Mouse (Mus musculus) spleen, postnatal 36 days (tissue): ENCODE measurements at regions not wholly inside any gene's neighbourhood (a gene's known extent, or its start where the extent isn't known, plus 50 kb on each side); places are given as distances from the start of the nearest gene placed in this dataset.

ENCODE experiments used
- DNase-seq, 2 experiments: peaks; one replicate each; pipeline ENCODE4 v3.0.0; 2022; ENCODE audit warnings: low spot score in 2 of 2, mixed read lengths in 1 of 2

DNA sequence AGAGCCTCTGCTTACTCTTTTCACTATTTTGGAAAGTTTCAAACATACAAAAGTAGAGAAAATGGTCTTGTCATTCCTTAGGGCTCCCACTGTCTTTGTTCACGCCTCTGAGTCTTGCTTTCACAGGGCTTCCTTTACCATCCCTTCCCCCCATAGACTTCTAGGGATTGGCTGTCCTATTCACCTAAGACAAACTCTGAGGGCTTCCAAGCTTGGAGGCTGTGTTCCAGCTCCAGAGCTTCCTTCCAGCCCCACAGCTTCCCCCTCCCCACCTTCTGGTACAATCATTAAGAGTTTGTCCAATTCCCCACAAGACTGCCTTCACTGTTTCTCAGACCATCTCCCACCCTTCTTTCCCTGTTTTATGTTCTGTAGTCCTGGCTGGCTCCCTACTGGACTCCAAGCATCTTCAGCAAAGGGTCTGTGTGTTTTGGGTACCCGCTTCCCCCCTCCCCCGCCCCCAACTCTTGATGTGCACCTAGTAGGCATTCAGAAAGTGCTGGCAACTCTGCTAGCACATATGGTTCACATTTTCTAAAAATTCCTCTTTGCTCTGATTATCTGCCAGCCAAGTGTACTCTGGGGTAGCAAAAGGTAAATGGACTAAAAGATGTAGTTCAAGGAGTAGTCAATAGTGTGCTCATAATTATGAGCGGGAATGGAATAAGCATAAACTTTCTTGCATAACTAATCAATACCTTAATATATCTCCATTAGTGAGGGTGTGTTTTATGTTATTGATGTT, 344.0 kb downstream of the Slc4a3 start:
- no peak for DNase-seq

DNA sequence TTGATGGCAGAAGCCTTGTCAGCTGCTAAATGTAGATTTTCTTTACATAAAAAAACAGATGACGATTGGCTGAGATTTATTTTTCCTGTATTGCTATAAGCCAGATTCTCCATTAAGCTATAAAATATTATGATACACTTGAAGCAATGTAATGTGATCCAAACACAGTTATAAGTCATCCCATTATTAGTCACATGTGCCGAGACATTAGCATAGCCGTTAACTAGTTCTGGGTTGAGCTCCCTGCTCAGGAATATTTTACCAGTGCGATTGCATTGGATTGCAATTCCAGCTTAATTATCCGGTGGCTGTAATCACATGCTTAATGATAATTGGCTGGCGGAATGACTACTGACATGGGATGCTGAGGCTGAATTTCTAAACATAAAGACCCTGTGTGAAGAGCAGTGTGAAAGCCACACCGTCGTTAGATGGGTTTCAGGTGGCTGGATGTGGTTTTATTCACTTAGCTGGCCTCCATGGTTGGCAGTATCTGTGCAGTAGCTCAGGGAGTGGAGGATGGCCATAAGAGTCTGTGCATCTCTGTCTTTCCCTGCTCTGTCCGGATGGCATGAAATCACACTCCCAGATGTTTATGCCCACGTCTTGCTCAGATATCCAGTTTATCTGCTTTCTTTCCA, 344.7 kb downstream of the Slc4a3 start:
- DNase-seq: no peak

DNA sequence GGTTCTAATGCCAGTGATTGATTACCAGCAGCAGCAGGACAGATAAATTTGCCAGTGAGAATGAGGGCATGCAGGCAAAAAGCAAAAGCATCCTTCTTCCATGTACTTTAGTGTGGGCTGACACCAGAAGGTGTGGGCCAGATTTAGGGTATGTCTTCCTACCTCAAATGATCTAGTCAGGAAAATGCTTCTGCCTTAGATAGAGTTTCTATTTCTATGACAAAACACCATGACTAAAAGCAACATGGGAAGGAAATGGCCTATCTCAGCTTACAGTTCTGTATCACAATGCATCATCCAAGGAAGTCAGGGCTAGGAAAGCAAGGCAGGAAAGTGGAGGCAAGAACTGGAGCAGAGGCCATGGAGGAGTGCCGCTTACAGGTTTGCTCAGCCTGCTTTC, 349.5 kb downstream of the Slc4a3 start:
- no peak for DNase-seq

DNA sequence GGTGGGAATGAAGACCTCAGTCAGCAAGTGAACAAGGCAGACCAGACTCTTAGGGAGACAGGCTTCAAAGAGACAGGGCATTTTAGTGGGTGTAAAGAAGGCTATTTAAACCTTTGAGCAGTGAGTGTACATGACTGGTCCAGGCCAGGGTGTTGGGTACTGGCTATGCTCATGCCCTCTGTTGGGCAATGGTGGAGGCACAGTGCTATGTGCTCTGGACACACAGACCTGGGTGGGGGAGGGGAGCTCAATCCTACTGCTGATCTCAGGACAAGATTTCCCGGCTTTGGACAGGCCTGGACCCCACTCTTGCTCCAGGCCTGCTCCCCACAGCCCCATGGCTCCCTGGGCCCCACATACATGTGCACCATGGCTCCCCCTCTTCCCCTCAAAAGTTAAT, 355.1 kb downstream of the Slc4a3 start:
- DNase-seq: no peak

DNA sequence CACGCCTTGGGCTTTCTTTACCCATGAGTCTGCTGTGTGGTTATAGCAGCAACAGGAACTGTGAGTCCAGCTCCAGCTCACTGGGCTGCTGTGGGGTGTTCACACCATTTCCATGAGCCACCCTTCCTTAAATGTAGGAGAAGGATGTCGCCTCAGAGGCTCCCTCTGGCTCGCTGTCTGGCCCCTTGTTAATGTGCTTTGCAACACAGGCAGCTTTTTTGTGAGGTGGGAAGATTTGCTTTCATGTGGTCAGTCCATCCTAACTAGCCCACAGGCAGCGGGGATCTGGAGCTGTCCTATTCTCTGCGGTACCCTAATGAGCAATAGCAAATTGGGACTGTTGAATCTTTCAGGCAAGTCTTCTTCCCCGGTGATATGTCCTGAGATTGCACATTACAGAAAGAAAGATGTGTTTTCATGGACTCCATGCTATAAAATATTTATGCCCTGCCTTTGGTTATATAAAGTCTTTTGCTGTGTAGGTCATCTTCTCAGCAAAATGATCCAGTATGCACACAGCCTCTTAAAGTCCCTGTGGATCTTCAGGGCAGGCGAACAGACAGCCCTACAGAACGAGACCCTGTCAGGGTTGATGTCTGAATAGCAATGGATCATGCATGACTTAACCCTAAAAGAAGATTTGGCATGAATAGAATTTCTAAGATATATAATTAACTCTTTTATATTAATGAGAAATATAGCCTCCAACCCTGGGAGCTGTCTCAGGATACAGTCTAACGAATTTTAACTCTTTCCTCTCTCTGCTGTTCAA, 359.8 kb downstream of the Slc4a3 start:
- DNase-seq: no peak

DNA sequence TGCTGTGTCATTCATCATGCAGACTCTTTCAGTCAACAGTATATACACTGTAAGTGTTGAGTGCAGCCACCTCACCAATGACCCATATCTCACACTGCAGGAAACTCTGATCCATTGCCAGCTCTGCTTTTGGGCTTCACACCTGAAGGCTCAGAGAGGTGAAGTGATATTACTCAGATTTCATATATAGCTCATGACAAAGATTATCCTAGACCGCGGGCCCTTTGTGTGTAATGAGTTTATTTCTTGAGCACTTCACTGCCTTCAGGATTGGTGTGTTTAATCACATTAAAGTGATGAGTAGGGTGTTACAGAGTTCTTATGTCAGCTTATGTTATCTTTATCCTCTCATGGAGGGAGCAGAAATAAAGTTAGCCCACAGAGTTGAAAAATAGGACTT, 369.2 kb downstream of the Slc4a3 start:
- DNase-seq: no peak

DNA sequence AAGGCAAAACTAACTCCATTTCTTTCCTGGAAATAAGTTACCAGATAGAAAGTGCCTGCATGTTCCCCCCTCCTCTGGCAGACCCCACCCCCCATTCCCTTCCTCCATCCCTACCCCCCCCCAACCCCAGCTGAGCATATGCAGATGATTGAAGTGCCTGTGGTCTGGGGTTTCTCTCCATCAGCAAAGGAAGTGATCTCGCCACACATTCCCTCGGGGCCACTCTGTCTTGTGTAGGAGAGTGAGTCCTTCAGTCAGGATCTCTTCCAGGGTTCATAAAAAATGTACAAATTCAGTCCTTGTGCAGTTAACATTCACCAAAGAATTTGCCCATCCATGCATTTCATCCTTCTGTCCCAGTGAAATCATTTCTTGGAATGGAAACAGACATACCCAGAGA, 370.1 kb downstream of the Slc4a3 start:
- no peak for DNase-seq

DNA sequence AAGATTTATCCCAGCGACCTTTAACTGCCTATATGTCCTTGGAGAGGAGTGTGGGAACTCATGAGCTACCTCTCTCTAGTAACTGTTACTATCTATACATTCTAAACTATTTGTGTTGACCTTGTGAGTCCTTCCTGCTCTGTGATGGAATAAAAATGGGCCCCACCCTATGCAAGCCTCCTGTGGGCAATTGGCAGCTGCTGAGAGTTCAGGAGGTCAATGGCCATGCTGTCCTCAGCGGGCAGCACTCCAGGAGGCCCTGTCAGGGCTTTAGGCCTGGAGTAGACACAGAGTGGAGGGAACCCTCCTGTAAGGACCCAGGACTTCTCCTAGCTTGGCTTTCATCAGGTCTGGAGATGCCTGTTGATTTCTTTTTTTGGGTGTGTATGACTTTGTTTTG, 373.1 kb downstream of the Slc4a3 start:
- no peak for DNase-seq

DNA sequence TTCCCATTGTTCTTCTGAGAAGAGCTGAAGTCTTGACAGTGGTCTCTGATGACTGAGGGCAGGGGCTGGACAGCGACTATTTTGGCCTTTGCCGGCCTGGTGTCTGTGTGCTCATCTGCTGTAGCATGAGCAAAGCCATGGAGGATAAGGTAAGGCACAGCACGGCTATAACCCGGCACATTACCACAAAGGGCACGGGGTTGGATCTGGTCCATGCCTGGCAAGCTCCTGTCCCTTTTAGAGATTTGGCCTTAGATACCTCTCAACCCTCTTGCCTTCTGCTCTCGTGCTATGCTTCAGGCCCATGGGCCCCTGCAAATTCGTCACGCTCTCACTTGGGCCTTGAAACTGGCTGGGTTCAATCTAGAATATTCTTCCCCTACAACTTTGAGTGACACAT, 379.0 kb downstream of the Slc4a3 start:
- no peak for DNase-seq

DNA sequence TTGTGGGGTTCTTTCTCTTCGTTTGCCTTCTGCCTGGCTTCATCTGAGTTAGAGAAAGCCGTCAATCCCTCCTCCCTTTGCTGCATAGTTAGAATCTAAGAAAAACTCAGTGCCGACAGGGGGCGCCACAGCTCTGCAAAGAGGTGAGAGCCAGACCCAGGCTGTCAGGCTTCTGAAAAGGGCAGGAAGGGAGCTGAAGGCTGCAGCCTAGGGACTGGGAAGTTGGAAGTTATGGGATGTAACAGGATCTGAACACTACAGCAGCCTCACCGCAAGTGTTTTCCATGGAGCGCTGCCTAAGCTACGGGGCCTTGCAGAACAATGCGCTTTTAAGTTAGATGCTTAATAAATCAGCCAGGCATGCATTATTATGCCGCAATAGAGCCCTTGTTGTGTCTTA, 379.7 kb downstream of the Slc4a3 start:
- DNase-seq: peak; percentile 3 to 4

DNA sequence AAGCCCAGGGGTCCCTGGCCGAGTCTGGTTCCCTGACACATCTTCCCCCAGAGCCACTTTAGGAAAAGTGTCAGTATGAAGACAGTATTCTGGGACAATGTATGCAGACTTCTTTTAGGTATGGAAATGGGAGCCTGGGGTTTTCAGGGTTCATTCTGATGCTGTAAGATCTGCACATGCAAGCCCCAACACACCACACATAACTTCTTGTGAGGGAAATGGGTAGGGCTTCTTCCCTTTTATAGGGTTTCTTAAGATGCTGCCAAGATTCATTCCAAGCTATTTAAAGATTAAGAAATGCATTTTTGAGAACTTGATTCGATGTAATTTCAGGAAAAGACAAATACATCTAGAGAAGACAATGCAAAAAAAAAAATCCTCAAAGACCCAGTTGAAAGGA, 385.8 kb downstream of the Slc4a3 start:
- DNase-seq: no peak

DNA sequence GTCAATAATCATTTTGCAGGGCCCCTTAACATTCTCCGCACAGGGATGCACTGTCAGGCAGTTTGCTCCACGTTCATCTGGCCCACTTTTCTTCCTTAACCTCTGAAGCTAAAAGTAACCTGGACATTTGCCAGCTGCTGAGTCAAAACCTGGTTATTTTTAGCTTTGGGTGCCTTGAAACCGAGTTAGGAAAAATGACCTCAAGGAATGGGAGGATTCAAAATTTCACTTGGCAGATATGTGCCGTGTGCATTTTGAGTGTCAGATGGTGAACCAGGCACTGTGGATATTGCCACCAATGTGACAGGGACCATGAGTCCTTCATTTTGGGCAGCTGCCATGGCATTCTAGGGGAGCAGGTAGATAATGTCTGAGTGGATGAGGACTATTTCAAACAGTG, 387.8 kb downstream of the Slc4a3 start:
- no peak for DNase-seq

DNA sequence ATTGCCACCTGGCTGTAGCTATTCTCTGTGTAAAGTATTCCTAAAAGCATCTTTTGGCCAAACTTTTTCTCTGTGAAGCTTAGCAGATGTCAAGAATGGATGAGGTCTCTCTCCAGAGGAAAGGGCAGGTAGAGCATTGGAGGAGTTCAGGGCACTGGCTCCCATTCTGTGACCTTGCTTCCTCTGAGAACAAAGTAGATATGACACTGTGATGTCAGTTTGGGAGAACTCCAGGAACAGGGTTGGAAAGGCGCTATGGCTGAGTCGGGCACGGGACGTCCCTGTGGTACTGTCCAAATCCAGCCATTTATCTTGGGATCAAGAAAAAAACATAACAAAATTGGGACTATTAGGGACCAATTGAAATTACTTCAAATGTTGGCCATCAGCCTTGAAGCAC, 388.7 kb downstream of the Slc4a3 start:
- DNase-seq: no peak

DNA sequence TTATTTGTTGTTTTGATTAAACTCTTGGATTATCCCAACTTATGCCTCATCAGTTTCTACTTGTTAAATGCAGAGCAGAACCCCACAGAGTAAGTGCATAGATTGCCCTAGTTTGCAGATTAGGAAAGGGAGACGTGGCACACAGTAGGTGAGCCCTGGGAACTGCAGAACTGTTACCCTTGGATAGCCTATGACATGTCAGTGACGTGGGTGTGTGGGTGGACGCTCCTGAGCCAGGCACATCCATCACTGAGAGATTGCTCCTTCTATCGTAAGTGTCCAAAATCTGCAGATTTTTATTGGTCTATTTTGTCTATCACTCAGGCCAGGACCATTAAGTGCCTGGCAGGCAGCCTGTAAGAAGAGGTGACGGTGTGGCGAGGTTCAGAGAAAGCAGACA, 389.8 kb downstream of the Slc4a3 start:
- no peak for DNase-seq

DNA sequence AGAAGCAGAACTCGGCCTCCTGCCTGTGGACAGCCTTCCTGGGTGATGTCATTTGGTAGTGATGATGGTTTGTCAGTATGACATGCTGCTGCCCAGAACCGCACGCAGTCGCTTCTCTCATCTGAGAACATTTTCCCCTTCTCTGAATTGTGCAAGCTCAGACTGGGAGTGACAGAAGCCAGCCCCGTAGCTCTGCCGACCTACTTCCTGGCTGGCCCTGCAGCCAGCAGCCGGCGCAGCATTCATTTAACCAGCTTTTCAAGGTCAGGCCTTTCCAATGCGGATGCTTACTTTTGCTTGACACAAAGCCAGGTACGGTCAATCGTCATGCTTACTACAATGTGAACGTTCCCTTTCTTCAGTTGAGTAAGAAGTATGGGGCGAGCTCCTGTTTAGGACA, 390.5 kb downstream of the Slc4a3 start:
- no peak for DNase-seq

DNA sequence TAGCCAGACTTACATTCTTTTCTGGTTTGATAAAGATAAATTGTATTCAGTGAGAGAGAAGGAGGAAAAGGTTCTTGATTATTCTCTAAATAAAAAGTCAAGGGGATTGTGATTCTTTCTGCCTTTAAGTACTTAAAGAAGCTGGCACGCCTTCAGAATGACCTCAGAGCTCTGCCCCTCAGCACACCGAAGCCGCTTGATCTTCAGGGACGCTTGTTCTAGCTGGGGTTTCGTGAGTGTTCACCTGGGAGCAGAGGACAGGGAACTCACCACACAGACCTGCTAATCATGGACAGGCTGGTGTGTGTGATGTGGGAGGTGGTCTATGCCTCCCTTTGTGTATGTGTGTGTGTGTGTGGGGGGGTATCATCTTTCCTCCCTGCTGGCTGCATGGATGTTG, 391.3 kb downstream of the Slc4a3 start:
- DNase-seq: no peak

DNA sequence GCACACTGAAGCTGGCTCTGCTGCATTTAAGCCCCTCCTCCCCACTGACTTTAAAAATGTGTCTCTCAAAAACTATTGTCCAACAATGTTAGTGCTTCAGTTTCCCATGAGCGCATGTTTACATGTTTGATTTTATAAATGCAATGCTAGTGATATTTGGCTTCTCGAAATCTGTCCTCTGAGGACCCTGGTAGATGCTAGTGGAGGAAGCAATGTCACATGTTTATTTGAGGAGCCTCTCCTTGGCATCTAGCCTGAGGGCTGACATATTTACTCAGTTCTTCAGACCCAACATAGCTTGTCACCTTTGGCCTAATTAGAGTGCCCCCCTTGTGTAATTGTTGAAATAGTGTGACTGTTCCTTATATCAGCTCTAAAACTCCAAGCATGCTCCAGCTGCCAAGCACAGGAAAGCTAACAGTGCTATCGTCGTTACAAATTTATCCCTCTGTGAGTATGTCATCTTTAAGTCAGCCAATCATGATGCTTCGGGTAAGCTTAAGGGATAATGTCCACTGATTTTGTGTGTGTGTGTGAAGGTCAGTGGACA, 400.3 kb downstream of the Slc4a3 start:
- DNase-seq: no peak

DNA sequence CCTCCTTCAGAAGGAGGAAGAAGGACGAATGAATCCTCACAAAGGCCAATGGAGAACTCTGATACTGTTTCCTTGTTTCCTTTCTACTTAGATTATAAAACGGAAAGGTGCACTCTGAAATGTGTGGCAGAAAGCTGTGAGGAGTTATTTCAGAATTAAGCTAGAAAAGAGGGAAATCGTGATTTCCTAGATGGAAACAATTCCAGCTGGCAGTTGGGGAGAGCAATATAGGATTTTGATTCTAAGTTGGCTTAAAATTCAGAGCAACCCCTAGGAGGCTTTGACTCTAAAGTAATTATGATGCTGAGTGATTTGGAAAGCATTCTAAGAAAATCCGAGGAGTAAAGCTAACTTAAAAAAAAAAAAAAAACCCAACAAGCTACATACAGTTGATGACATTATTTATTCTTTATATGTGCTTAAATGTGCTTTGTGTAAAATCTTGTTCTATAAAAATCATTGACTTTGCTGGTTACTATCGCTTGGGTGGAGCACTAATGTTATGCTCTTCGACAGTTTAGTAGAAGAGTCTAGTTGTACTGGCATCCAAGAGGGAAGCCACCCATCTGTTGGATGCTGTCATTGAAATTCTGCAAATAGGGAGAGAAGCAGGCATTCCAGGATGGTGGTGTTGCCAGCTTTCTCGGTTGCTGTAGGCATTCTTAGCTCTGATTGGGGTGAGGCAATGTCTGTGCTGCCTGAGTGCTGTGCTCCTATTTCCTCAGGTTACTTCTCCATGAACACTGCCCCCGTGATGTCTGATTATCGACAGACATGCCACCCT, 432.3 kb downstream of the Slc4a3 start:
- DNase-seq: no peak

DNA sequence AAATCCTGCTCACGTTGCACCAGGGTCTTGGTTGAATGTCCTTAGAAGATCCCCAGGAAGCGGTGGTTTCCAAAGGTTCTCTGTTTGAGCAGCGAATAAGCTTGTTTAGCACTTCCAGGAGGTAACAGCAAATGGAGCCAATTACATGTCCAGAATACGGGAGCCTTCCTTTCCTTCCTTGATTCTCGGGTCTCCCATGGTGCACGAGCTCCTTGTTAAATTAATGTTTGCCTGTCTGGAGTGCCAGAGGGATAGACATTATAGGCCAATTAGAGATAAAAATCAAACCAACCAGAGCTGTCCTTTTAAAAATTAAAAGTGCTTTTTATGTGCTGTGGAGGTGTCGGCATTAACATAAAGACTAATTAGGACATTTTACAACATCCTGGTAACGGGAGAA, 437.0 kb downstream of the Slc4a3 start:
- DNase-seq: no peak

DNA sequence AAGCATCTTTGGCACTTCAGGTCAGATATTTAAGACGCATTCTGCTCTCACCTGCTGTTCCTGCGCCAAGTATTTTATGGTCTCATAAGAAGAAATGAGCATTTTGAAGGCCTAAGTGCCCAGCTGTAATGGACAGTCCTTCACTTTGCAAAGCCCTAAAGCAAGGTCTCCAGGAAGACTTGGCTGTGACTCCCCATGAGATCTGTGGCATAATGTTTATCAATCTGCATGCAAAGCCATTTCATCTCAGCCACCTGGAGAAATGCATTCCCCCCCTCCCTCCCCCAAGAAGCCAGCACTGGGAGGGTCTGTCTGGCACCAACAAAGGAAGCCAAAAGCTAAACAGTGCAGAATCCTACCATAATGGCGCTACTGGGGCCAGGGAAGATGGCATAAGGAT, 437.4 kb downstream of the Slc4a3 start:
- DNase-seq: no peak

DNA sequence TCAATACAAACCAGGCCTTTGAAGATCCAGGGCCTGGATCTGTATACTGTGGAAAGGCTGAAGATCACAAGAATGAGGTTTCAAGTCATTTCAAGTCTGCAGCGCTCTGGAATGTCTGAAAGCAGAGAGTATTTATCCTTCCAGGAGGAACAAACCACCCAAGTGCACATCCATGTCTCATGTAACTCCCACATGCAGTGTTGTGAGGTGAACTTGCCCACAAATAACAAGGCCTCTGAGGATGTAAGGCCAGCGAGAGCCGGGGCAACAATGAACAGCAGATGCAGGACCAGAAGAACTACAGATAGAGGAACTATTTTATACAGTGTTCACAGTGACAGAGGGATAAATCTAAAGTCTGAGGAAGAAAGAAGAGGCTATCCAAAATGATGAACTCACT, 442.4 kb downstream of the Slc4a3 start:
- DNase-seq: no peak

DNA sequence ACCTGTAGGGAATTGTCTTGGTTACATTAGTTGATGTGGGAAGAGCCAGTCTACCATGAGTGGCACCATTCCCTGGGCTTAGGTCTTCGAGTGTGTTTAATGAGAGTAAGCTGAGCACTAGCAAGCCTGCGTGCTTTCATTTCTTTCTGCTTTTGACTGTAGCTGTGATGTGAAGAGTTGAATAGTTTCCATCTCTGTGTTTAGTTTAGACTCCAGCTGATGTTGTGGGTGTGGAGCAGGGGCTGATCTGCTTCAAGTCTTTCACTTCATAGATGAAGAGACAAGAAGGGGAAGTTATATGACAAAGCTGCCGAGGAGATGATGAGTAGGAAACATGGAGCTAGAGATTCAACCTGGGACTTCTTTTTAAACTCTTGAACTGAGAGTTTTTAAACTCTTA, 446.0 kb downstream of the Slc4a3 start:
- DNase-seq: no peak
